Mouse (Mus musculus) cerebellum, adult 2 months (tissue): ENCODE data around the gene Rtn3. TPM values are rescaled to one million over a fixed set of nuclear protein-coding genes. Genes with fewer than 3 reads are reported as not detected.
"Not testable (repeated sequence)": the region's sequence is repeated elsewhere in the genome, so short reads cannot be mapped to it uniquely, and the experiment has no call there.

ENCODE experiments used
- DNase-seq, 2 experiments: peaks; one replicate each; pipeline ENCODE4 v3.0.0; 2021
- H3K27ac ChIP-seq: fragments of 200-500 bp; 2 replicates; pipeline ENCODE4 v1.5.1; 2012; ENCODE audit warnings: low read length, control low read depth, inconsistent platforms; ENCODE audit not compliant: insufficient read depth
- H3K27me3 ChIP-seq: fragments of 200-500 bp; 2 replicates; pipeline ENCODE4 v1.6.1; 2012; ENCODE audit warnings: inconsistent platforms, mild to moderate bottlenecking, low read length, moderate library complexity; ENCODE audit not compliant: control insufficient read depth, insufficient read depth
- H3K4me1 ChIP-seq: fragments of 200-500 bp; 2 replicates; pipeline ENCODE4 v1.6.1; 2011; ENCODE audit warnings: low read length; ENCODE audit not compliant: control insufficient read depth, insufficient read depth
- H3K4me3 ChIP-seq: fragments of 200-500 bp; replicated peaks from 2 replicates; pipeline ENCODE3; 2011; ENCODE audit warnings: mild to moderate bottlenecking, low read depth, low read length, control low read depth; ENCODE audit not compliant: insufficient read depth
- CTCF ChIP-seq: fragments of 200-500 bp; IDR thresholded peaks from 2 replicates; pipeline ENCODE4 v1.5.1; 2011; ENCODE audit warnings: low read depth, mild to moderate bottlenecking, control low read depth, low read length, moderate library complexity, borderline replicate concordance; ENCODE audit not compliant: insufficient read depth
- POLR2A ChIP-seq: fragments of 200-500 bp; IDR thresholded peaks from 2 replicates; pipeline ENCODE4 v1.6.1; 2011; ENCODE audit warnings: low read length, control low read depth, borderline replicate concordance; ENCODE audit not compliant: insufficient read depth
- WGBS: fragments of 180-500 bp; shearing (Covaris S2); methylation state at CpG from one replicate; pipeline ENCODE4 v1.1.7; 2018; 5-methylcytosine and 5-hydroxymethylcytosine counted together
- polyA plus RNA-seq: library from polyadenylated mRNA; depleted of rRNA; stranded (reverse); fragments of >200 nt; gene quantifications from 2 replicates; pipeline ENCODE4 v1.2.3, GENCODE M21; 2012

Rtn3 gene
- polyA plus RNA-seq, 1 experiment = 663 TPM

DNA sequence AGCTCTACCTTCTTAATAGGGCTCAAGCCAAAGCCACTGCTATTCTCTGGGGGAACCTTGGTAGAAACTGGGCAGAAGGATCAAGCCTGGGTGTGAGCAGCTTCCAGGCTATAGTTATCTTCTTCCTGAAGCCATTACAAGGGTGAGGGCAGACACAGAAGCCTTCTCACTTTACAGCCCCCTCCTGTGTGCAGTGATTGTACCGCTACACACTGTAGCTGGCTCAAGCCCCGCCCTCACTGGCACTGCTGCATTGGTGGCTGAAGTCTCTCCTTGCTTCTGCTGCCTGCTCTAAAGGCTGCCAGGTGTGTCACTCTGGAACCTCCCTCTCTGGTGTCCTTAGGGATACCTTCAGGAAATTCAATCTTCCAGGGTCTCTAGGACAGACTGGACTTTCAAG, 70.7 kb downstream of the Rtn3 start:
- DNase-seq = no peak

DNA sequence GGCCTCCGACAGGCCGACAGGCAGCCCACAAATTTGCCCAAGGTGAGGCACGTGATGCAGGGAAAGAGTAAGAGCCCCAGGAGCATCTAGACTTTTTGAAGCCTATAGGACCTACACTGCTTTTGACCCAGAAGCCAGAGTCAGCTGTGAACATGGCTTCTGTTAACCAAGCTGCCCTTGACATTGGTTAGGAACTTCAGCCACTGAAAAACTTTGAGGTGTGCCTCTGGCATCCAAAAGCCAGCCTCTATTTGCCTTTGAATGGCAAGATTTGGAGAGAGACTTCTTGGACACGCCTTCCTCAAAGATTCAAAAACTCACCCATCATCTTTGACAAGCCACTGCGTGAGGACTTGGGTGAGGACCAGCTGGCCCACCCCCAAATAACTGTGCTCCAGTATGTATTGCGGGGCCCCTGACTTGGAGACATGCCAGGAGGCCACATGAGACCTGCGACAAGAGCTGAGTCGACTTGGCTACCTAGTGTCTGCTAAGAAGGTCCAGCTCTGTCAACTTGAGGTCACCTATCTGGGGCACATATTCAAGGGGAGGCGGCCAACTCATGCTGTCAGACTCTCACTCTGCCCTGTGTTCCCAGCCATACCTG, 78.4 kb downstream of the Rtn3 start:
- DNase-seq = no peak
- H3K27ac ChIP-seq = no peak overlapping the region
- TF ChIP-seq POLR2A = no peak
- TF ChIP-seq CTCF = no peak
- H3K4me1 ChIP-seq = no peaks in the 10 kb centered on the region
- H3K27me3 ChIP-seq = no peaks in the 10 kb centered on the region; the same call in 1 of the 2 replicates
- no peak overlapping the region for H3K4me3 ChIP-seq
- 43% methylated on average over 9 of the region's 9 CpGs for WGBS

More for the DNA sequence above, 70.7 kb downstream of the Rtn3 start:
- Histone ChIP-seq H3K27me3 (no peaks in the 10 kb centered on the region; the same call in 1 of the 2 replicates), H3K27ac (no peak overlapping the region), H3K4me3 (no peak overlapping the region), H3K4me1 (no peaks in the 10 kb centered on the region)
- TF ChIP-seq CTCF = no peak
- TF ChIP-seq POLR2A = no peak
- WGBS = 44% methylated on average over 2 of the region's 2 CpGs

DNA sequence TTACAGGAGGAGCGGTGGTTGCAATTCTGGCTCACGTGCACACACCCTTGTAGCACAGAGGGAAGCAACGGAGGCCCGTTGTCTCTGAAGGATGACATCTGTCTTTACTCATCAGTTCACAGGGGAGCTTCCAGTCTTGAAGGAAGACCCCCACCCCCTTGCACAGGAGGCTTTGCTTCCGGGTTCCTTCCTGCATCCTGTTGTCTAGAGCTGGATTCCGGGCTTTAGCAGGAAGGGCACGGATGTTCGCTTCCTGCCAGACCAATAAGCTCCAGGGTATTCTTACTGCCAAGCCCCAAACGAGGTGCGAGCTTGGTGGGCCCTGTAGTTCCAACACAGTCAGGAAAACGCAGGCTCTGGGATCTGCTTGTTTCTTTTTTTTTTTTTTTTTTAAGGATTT, 82.4 kb downstream of the Rtn3 start:
- no peak for DNase-seq
- Histone ChIP-seq H3K4me1 (no peaks in the 10 kb centered on the region), H3K27ac (no peak overlapping the region), H3K4me3 (no peak overlapping the region), H3K27me3 (no peaks in the 10 kb centered on the region; the same call in 1 of the 2 replicates)
- 65% methylated on average over 11 of the region's 11 CpGs for WGBS
- TF ChIP-seq CTCF (no peak), POLR2A (no peak)

DNA sequence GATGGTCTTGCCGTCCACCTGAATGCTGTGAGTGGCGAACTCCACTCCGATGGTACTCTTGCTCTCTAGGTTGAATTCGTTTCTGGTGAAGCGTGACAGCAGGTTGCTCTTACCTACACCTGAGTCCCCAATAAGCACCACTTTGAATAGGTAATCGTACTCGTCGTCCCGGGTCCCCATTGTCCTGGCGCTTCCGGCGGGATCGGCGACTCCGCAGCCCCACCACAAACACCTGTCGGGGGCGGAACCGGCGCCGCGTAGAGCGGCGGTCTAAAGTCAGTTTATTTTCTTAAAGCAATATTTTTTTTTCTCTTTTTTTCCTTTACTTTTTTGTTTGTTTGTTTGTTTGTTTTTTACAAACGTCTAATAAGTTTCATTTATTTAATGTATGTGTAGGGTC, 84.2 kb downstream of the Rtn3 start:
- not testable (repeated sequence) for DNase-seq, H3K27ac ChIP-seq, H3K4me3 ChIP-seq, H3K4me1 ChIP-seq, H3K27me3 ChIP-seq
- WGBS = 61% methylated on average over 24 of the region's 24 CpGs

DNA sequence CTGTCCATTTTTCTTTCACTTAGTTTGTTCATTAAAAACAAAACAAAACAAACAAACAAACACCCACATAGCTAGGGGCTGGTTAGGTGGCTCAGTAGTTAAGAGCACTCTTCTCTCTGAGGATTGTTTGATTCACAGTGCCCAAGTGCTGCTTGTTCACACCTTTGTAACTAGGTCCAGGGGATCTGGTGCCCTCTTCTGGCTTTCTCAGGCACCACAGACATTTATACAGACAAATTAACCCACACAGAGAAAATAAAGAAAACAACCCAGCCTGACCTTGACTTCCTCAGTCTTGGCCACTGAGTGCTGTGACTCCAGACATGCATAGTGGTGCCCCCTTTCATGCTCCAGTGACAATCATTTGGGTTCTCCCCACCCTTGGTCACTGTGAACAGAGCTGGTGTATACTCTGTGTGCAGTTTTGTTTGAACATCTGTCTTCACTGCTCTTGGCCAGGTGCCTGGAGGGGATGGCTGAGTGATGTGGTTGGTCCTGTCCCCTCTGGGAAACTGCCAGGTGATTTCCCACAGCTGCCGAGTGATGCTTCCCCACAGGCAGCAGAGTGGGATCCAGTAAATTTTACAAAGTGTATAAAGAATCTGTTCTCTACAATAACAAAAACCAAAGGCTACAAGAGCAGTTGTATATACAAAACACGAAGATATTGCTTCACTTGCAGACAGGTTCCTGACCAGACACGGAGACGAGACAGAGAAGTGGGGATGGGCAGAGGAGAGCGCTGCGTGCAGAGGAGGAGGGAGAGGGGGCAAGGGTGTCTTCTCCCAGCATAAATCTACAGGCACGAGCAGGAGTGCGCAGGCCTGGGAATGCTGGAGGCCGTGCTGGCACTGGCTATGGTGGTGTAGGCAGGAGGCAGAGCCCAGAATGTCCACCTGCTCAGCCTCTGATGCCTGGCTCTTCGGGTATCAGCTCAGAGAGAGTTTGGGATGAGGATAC, 85.9 kb downstream of the Rtn3 start:
- peak; percentile 16; the same call in 1 of the 2 replicates for TF ChIP-seq CTCF
- H3K27ac ChIP-seq, H3K4me3 ChIP-seq, H3K27me3 ChIP-seq, DNase-seq, H3K4me1 ChIP-seq: not testable (repeated sequence)
- 29% methylated on average over 10 of the region's 10 CpGs for WGBS

DNA sequence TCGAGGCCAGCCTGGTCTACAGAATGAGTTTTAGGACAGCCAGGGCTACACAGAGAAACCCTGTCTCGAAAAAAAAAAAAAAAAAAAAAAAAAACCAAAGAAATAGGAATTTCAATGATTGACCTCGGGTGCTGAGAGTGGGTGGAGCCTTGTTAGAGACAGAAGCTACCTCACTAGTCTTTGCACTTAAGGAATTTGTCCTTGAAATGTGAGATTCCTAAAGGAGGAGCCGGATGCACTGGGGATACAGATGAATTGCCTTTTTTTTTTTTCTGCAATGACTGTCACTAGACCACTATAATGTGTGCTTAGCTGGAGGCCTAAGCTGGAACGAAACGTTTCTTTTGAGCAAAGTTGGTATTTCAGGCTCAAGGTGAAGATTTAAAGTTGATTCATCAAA, 94.6 kb downstream of the Rtn3 start:
- H3K27ac ChIP-seq = no peak overlapping the region
- no peak overlapping the region for H3K4me3 ChIP-seq
- no peak for DNase-seq
- no peak for TF ChIP-seq CTCF
- TF ChIP-seq POLR2A = no peak
- H3K4me1 ChIP-seq = no peaks in the 10 kb centered on the region
- no peaks in the 10 kb centered on the region for H3K27me3 ChIP-seq
- WGBS = 90% methylated on average over 6 of the region's 6 CpGs

DNA sequence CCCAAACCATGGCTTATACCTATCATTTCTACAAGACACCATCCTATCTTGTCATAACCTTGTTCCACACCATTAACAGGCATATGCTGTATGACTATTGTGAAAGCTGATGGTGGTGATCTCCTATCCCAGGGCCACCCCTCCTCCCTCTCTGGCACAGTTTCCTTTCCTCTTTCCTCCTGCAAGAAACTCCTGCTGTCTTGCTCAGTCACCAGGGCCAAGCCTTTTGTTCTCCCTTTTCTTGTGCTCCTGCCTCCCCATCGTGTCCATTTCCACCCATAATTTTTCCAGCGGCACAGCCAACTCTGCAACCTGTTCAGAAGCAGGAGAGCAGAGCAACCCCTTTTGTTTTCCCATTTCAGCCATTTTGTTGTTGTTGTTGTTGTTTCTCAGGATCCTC, 97.0 kb downstream of the Rtn3 start:
- no peak overlapping the region for H3K4me3 ChIP-seq
- no peaks in the 10 kb centered on the region for H3K27me3 ChIP-seq
- TF ChIP-seq CTCF (no peak), POLR2A (no peak)
- WGBS = 16% methylated on average over 2 of the region's 2 CpGs
- no peaks in the 10 kb centered on the region; the same call in 1 of the 2 replicates for H3K4me1 ChIP-seq
- DNase-seq = no peak
- no peak overlapping the region for H3K27ac ChIP-seq
